ENCODE assay signal across 21 mouse cellular contexts in the genomic region with DNA sequence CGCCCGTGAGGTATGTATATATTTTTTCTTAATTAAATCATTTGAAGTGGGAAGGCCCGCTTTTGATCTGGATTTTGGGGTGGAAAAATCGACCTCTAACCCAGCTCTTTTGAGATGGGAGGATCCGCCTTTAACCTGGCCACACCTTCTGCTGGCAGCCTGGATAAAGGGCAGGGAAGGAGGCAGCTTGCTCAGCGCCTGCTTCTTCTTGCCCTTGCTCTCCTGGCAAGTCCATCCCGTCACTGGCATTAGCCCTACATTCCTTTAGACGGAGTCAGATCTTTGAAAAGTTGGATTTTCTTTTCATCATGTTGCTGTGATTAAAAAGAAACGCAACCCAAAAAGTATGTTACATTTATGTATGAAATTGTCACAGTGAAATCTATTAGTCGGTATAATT. TPM values are rescaled to one million over a fixed set of nuclear protein-coding genes. Genes with fewer than 3 reads are reported as not detected.
A peak's percentile ranks its signal among the peaks of the same experiment; 100 is the strongest.
DNase-seq lines count a peak whose midpoint lies in the region; ATAC-seq lines count a peak whose summit lies in the region.
"Had no signal": no experiment of that assay in that cellular context is flagged by ENCODE, and none has a peak within 500 bp of the region (broad histone marks: within the 10 kb centered on the region; RNA-seq: fewer than 3 reads in every experiment).

No protein-coding gene starts in this region.

- WGBS in lung, embryonic 16.5 days = 61% methylated on average over 10 of the region's 10 CpGs

- H3K4me1 ChIP-seq in lung, embryonic 16.5 days (replicated peaks; ENCODE audit: control insufficient read depth, insufficient read depth, low read length) = peaks cover 26% of the 10 kb centered on the region
- H3K4me1 ChIP-seq: limb, embryonic 13.5 days; liver, embryonic 13.5 days; midbrain, embryonic 10.5 days had no signal

- peak overlapping the region; percentile 49 for H3K27ac ChIP-seq in lung, embryonic 16.5 days (ENCODE audit: low read length)
- H3K27ac ChIP-seq: hindbrain, embryonic 12.5 days; limb, embryonic 13.5 days; liver, embryonic 13.5 days; midbrain, embryonic 10.5 days; neural tube, embryonic 13.5 days had no signal

- no peaks in the 10 kb centered on the region for H3K36me3 ChIP-seq in lung, embryonic 16.5 days (ENCODE audit: control insufficient read depth, insufficient read depth, low read length)
- H3K36me3 ChIP-seq: heart, embryonic 12.5 days; hindbrain, embryonic 12.5 days; limb, embryonic 13.5 days; liver, embryonic 13.5 days; midbrain, embryonic 10.5 days; neural tube, embryonic 13.5 days had no signal

- no peaks in the 10 kb centered on the region for H3K9me3 ChIP-seq in lung, embryonic 16.5 days (ENCODE audit: control insufficient read depth, low read length)
- H3K9me3 ChIP-seq: heart, embryonic 12.5 days; hindbrain, embryonic 12.5 days; limb, embryonic 13.5 days; liver, embryonic 13.5 days; midbrain, embryonic 10.5 days; neural tube, embryonic 13.5 days had no signal

- no peak overlapping the region for H3K9ac ChIP-seq in lung, embryonic 16.5 days (ENCODE audit: low read length)
- H3K9ac ChIP-seq: heart, embryonic 12.5 days; hindbrain, embryonic 12.5 days; limb, embryonic 13.5 days; liver, embryonic 13.5 days; neural tube, embryonic 13.5 days had no signal

- intact Hi-C loops in gastrocnemius, postnatal 14 days (cut with DNase I; ENCODE audit: low total_unique reads) = no loop called here

- H3K4me3 ChIP-seq in lung, embryonic 16.5 days (ENCODE audit: low read length) = no peak overlapping the region
- H3K4me3 ChIP-seq: heart, embryonic 12.5 days; hindbrain, embryonic 12.5 days; limb, embryonic 13.5 days; liver, embryonic 13.5 days; midbrain, embryonic 10.5 days; neural tube, embryonic 13.5 days had no signal

- no peaks in the 10 kb centered on the region for H3K27me3 ChIP-seq in lung, embryonic 16.5 days (ENCODE audit: control insufficient read depth, insufficient read depth, low read depth, low read length)
- H3K27me3 ChIP-seq: heart, embryonic 12.5 days; hindbrain, embryonic 12.5 days; limb, embryonic 13.5 days; neural tube, embryonic 13.5 days had no signal

- ATAC-seq in lung, embryonic 16.5 days (ENCODE audit: low read depth) = no peak

- peak; percentile 47 for DNase-seq in gastrocnemius, postnatal 14 days
- no peak for DNase-seq in gastrocnemius, adult 18-20 months (ENCODE audit: low spot score)
- peak; percentile 74 for DNase-seq in urinary bladder, postnatal 14 days (ENCODE audit: low spot score)
- no peak for DNase-seq in urinary bladder, postnatal 4 days (ENCODE audit: low spot score in 2 of 2)
- peak; percentile 54 for DNase-seq in urinary bladder, postnatal 25 days (ENCODE audit: low spot score)
- DNase-seq in neural tube, embryonic 10.5 days (ENCODE audit: extremely low spot score, low spot score) = no peak
- no peak for DNase-seq in layer of hippocampus, postnatal 25 days (ENCODE audit: extremely low spot score in 1 of 2, low spot score in 1 of 2)
- DNase-seq: adrenal gland, postnatal 10 days; B cell, adult 2 months; cerebellum, adult 9-11 months; kidney, adult 18-20 months; kidney, postnatal 4 days; liver, embryonic 13.5 days; right cerebral cortex, adult 18-20 months; thymus, postnatal 4 days had no signal

- H3K4me2 ChIP-seq in lung, embryonic 16.5 days (ENCODE audit: low read depth, low read length) = no peak overlapping the region
- H3K4me2 ChIP-seq: heart, embryonic 12.5 days; hindbrain, embryonic 12.5 days; limb, embryonic 13.5 days; liver, embryonic 13.5 days; neural tube, embryonic 13.5 days had no signal

RNA-seq across cellular contexts. Expression of a gene that starts 54.8 kb away (rescaled TPM):
- total RNA-seq in gastrocnemius, postnatal 14 days (2021) = 1 to 10 TPM; 5.4 to 6.1 TPM
- 1 to 10 TPM; 2.0 to 3.4 TPM for total RNA-seq in gastrocnemius, adult 18-20 months (2021)
- polyA plus RNA-seq in lung, embryonic 16.5 days (2015; fragmentation: Nextera tagmentation; extraction: Ambion mirVana) = 42.9 and 45.9 TPM in 2 replicates
- 10 to 100 TPM; 42.3 to 48.8 TPM for total RNA-seq in layer of hippocampus, postnatal 25 days (2021)

Comparison
In these comparisons a context has a peak if more than half of its experiments do, and no peak if none do; other contexts are left out.
1. DNase-seq: peak in gastrocnemius, postnatal 14 days (single experiment), urinary bladder, postnatal 14 days (single experiment) and urinary bladder, postnatal 25 days (single experiment); none in gastrocnemius, adult 18-20 months (single experiment), urinary bladder, postnatal 4 days (0 of 2), neural tube, embryonic 10.5 days (single experiment) and layer of hippocampus, postnatal 25 days (0 of 2).
2. RNA of a gene that starts 54.8 kb away (total RNA-seq): 42.3 to 48.8 TPM in layer of hippocampus, postnatal 25 days; 5.4 to 6.1 TPM in gastrocnemius, postnatal 14 days and 2.0 to 3.4 TPM in gastrocnemius, adult 18-20 months; every median in the first group is over 4 times any median in the second.